Mouse (Mus musculus) thymus, postnatal 10 days (tissue): ENCODE data around the gene Lcn12.

ENCODE experiments used
- DNase-seq, 2 experiments: peaks; one replicate each; pipeline ENCODE4 v3.0.0; 2021; ENCODE audit warnings: low spot score in 2 of 2

The Lcn12 gene

DNA sequence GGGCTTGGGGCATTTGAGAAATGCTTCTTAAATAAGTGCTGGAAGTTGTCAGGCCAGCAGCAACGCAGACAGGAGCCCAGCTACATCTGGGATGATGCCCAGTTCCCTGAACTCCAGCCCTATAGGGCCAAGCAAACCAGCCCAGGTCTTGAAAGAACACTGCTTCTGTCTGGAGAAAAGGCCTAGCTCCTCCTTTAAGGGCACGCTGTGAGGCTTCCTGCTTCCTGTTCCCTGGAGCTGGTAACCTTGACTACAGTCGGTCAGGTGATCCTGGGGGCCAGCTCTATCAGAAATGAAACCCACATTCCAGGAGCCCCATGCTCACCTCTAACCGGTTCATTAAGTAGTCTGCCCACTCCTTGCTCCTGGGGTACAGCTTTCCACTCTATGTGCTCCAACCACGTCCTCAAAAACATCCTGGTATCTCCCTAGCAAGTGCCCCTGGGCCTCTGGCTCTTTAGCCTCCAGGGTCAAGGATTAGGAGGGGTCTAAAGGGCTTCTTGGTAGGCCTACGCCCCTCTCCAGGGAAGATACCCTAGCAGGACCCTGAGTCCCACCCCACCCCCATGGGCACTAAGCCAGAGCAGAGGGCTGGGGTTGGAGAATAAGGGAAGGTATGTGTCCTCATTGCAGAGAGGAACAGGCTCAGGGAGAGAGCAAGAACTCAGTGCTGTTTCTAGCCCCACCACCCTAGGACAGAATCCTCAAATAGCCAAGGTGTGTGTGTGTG lies 4.3 kb upstream of the Lcn12 start:
- DNase-seq, result no peak

- DNase-seq, result no peak
Observed at GRCm38 (mm10) chr2:25496462-25496861, 2.8 kb upstream of the Lcn12 start.

DNA sequence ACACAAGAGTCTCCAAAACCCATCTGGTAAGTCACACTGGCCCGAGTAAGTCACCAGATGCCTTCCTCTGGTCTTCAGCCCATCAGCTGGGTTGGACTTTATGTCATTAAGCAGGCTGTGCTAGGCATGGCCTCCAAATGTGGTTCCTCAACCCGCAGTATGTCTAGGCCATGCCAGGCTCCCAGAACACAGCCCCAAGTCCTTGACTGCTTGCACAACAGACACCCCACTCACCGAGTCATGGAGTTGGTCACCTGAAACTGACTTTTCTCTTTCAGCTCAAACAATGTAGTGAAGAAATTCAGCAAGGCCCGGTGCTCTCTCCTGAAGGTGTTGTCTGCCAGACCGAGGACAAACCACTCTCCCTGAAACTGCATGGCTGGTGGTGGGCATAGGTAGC lies 723 bp downstream of the Lcn12 start:
- no peak for DNase-seq

GRCm38 (mm10) chr2:25488671-25489068 lies 5.0 kb downstream of the Lcn12 start:
- DNase-seq, result no peak

DNA sequence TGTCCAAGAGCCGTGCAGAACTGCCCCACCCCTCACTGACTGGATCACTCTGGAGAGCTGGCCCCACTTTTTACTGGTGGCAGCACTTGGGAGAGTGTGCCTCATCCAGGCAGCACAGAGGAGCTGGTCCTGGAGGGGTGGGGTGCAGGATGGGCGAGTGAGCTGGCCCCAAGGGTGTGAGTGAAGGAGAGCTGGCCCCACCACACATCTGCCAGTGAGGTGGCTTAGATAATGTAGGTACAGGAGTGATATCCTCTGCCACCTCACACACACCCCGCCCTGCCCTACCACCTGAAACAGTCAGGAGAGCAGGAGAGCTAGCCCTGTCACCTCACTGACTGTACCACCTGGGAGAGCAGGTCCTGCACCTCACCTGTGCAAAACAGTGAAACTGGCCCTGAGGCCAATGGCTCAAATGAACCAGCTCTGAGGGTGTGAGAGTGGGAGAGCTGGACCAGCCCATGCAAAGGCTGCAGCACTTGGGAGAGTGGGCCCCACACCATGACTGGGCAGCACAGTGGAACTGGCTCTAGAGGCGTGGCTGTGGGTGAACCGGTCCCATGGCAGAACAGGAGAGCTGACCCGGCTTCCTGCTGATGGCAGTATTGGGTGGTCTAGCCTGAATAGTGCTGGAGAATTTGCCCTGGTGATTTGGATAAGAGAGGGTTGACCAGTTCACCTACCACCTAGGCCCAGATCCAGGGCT lies 5.6 kb downstream of the Lcn12 start:
- no peak for DNase-seq

GRCm38 (mm10) chr2:25484901-25485647 lies 8.6 kb downstream of the Lcn12 start:
- DNase-seq, result peak; percentile 44 to 49

- DNase-seq, result peak; percentile 42 to 70
Observed at GRCm38 (mm10) chr2:25482969-25483368, 10.7 kb downstream of the Lcn12 start.

DNA sequence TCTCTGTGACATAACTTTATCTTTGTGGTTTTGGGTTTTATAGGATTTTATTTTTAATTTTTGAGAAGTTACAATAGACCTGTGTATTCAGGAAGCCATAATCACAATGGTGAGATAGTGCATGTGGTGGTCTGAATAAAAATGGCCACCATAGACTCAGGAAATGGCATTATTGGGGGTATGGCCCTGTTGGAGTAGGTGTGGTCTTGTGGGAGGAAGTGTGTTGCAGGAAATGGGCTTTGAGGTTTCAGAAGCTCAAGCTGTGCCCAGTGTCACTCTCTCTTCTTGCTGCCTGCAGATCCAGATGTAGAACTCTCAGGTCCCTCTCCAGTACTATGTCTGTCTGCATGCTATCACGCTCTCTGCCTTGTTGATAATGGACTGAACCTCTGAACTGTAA lies 13.2 kb downstream of the Lcn12 start:
- DNase-seq, result no peak

DNA sequence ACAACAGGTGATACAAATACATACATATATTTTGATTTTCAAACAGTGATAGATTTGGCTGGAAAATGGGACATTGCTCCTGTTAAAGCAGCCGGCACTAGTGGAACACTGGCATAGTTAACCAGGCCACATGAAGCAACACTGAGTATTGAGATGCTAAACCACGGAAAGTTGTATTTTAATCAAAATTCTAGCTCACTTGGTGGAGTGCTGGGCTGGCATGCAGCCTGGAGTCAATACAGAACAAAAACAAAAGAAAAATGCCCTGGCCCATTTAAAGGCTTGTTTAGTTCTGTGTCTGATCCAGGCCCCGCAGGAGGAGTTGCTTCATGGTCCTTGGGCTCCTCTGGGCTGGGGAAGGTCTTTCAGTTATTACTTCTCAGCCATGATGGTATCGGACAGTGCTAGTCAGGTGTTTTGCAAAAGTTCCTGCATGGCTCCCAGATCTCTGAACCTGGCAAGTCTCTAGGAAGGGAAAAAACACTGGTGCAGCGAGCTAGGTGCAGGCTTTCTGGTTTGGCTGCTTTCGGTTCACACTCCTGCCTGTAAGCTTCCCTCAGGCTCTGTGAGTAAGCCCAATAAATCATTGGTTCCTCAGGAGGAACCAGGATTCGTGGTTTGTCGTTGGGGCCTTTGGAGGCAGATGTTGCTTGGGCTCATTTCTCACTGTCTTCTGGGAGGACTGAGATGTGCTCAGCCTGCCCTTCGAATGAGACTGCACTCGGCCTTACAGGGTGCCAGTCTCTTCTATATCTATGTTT lies 14.0 kb downstream of the Lcn12 start:
- no peak for DNase-seq

DNA sequence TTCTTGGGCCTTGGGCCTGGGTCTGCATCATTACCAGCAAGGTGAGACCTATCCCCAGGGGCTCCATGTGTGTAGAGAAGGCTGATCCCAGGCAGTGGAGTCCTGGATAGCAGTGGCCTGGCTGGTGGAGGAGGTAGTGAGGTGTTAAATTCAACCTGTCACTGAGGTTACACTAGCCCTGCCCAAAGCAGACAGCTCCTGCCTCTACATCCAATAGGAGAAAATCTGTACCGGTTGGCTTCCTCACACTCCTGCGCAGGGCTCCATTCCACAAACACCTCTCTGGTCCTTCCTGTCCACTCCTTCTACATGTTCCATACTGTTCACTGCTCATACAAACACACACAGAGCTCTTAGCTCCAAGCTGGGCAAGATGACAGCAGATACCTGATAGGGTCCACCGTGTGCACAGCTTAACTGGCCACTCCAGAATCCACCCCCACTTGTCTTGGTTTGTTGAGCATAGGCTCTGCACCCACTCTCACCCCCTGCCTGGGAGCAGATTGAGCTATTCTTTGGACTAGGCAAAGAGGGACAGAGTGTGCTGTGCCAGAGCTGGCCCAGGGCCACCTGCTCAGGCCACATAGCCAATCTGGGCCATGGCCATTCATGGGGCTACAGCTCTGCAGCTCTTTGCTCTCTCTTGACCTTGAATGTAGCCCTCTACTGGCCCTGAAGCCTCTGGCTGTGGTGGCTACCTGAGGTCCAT lies 15.6 kb downstream of the Lcn12 start:
- DNase-seq, result no peak

DNA sequence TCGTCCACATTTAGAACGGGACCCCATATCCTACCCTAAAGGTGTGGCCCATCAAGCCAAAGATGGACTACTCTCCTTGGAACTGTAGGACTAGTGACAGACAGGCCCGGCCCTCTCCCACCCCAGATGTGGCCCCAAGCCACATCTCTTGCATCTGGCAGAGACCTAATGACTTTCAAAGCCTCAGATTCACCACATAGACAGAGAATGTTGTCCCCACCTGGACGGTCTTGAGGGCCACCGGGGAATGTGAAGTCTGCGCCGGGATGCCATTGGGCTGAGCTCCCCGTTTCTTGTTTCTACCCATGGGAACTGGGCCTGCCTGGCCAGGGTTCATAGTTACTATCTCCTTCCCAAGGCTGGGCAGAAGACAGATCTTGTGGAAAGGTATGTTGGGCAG lies 16.2 kb downstream of the Lcn12 start:
- DNase-seq, result no peak

- no peak for DNase-seq
Observed at GRCm38 (mm10) chr2:25472550-25472949, 21.2 kb downstream of the Lcn12 start.

GRCm38 (mm10) chr2:25469969-25470368 lies 23.7 kb downstream of the Lcn12 start, which contains the start of gene Ptgds:
TSS of gene Ptgds (minus strand) at chr2:25470046.
- no peak for DNase-seq

GRCm38 (mm10) chr2:25468962-25469915 lies 24.5 kb downstream of the Lcn12 start:
- DNase-seq, result no peak

- DNase-seq, result no peak
Observed at GRCm38 (mm10) chr2:25467606-25468303, 26.0 kb downstream of the Lcn12 start.

- DNase-seq, result peak; percentile 74 to 83
Observed at GRCm38 (mm10) chr2:25465816-25466635, 27.7 kb downstream of the Lcn12 start.

- no peak for DNase-seq
Observed at GRCm38 (mm10) chr2:25465256-25465655, 28.5 kb downstream of the Lcn12 start.

DNA sequence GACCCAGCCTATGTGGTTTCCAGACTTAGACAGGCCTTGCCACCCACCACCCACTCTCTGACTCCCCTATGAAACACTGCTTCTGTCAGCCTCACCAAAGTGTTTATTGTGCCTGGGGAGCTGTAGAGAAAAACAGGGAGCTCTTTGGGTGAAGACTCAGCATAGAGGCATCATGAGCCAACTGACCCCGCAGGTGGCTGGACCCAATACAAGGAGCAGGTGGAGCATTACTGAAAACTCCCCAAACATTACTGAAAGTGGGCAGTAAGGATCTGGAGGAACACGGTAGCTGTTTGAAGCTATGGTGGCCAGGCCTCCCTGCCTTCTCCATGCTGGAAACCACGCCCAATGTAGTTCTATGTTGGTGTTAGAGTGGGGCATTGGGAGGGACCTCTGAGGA lies 30.1 kb downstream of the Lcn12 start:
- DNase-seq, result no peak

DNA sequence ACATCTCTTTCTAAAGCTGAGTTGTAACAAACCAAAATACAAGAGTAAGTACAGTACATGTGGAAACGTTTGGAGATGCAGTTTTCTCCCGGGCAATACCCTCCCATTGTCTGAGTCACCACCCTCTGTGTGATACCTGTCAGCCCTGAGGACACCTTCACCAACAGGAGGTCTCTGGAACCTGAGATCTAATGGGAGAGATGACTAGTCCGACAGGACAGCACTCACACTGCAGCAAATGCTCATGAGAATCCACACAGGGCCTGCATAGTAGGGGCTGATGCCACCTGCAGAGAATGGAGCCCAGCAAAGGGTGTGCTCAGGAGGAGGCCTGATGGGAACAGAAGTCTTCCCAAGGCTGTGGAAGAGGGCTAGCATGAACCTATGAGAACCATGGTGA lies 32.3 kb downstream of the Lcn12 start:
- DNase-seq, result no peak
